Mouse (Mus musculus) kidney, postnatal 10 days (tissue): ENCODE measurements at regions not wholly inside any gene's neighbourhood (a gene's known extent, or its start where the extent isn't known, plus 50 kb on each side); places are given as distances from the start of the nearest gene placed in this dataset.

Source experiments
- DNase-seq: peaks from one replicate; pipeline ENCODE4 v3.0.0; 2021; ENCODE audit warnings: mixed read lengths

DNA sequence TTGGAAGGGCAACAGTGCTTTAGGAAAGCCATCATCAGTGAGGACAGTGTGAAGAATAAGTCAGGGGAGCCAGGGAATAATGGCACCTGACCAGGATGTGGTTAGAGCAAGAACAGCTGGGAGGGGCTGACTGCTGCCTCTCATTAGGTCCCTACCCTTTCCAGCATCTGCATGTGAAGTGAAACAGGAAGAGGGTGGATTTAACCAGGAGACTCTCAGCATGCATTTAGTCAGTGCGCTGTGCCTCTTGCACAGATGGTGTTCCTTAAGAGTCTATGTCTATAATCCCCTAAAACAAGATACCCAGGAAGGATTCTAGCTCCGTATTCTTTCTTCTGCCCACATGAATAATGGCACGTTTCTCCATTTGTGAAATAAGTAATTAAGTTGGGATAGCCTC lies 267.9 kb downstream of the Spry2 start:
- DNase-seq, result no peak

DNA sequence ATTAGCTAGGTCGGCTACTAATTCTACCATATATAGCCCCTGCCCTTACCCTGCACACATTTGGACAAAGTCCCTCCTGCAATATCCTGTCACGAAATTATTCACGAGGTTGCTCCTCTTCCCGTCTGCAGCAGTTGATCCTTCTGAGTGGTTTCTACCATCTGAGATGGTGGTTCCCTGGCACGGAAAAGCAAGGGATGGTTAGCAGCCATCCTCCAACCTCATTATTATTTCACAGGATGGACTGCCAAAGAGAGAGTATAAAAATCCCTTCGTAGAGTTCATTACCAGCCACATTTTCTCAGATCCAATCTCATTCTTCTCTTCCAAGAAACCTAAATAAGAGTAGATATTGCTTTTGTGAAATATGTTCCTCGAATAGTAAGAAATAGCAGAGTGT lies 272.2 kb downstream of the Spry2 start:
- no peak for DNase-seq

DNA sequence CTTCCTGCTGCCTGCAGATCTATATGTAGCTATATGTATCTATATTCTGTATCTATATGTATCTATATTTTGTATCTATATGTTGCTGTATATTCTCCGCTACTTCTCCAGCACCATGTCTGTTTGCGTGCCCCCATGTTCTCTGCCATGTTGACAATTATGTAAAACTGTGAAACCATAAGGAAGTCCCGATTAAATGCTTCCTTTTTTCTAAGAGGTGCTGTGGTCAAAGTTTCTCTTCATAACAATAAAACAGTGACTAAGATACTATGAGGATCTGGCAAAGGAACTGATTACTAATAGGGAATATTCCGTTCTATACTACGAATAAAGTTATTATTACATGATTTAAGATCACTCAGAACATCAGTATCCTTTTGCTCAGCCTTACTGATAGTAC lies 274.5 kb downstream of the Spry2 start:
- no peak for DNase-seq

DNA sequence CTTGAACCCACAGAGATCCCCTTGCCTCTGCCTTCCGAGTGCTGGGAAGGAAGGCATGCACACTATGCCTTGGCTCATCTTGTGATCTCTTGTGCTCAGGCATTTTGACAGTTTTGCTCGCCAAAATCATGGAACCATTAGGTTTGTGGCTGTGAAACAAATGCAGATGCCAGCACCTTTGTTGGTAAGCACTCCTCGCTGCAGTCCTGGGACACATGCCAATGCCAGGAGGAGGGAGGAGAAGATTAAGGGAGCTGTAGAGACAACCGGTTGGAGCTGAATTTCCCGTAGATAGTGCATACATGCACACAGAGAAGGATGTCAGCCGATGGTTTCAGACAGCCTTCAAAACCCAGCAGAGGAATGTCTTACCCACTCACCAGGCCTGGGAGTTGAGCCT lies 275.5 kb downstream of the Spry2 start:
- no peak for DNase-seq

DNA sequence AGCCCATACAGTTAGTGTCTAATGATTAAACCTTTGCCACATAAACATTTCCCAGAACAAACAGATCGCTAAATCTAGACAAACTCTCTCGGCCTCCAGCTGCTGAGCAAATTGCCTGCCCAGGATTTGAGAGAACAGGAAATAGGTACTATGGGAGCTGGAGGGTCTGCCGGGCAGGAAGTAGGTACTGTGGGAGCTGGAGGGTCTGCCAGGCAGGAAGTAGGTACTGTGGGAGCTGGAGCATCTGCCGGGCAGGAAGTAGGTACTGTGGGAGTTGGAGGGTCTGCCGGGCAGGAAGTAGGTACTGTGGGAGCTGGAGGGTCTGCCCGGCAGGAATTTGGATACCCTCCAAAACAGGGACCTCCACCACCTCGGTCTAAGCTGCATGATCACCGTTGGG lies 277.2 kb downstream of the Spry2 start:
- no peak for DNase-seq

DNA sequence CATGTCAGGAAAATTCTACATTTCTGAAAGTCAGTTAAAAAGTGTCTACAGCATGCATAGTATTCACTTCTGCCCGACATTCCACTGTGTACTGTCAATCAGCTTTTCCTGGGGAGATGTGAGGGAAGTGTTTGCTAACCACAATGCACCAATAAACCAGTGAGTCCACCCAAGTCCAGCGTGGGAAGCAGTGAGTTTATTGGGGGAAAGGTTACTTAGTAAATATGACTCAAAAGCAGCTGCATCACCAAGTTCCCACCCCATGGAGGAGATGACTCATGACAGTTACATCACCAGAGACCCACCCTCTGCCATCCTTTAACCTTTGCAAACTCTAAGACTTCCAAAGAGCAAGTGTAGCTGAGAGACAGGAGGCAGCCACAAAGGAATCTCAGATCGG lies 280.9 kb downstream of the Spry2 start:
- no peak for DNase-seq

DNA sequence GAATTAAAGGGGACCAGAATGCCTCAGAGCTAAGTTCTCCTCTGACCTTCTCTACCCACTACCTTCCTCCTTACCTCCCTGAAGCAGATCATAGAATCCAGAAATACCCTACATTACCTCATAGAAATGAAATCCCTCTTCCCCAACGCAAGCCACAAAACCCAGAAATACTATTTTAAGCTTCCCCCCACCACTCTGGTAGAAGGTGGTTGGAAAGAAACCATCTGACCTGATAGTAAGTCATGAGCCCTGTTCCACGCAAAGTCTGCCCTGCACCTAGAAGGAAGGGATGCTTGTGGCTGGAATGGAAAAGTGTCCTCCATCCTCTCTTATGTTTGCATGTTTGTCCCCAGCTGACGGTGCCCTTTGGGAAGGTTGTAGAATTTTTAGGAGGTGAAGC lies 283.8 kb downstream of the Spry2 start:
- DNase-seq, result no peak

DNA sequence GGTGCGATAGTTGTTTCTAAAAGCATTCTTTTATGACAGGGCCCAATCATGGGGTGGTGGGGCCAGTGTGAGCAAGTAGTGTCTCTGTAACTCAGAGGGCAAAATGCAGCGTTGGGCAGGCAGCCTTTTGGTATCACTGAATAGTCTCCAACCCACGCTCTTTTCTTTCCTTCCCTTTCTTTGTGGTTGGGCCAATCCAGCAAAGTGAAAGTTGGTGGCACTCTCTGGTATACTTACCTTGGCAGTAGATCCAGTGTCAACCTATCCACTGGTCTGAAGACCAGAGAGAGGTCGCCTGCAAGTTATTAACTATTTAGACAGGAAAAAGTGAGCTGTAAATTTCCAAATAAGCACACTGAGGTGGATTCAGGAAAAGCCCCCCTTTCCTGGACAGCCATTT lies 287.8 kb downstream of the Spry2 start:
- DNase-seq, result no peak

DNA sequence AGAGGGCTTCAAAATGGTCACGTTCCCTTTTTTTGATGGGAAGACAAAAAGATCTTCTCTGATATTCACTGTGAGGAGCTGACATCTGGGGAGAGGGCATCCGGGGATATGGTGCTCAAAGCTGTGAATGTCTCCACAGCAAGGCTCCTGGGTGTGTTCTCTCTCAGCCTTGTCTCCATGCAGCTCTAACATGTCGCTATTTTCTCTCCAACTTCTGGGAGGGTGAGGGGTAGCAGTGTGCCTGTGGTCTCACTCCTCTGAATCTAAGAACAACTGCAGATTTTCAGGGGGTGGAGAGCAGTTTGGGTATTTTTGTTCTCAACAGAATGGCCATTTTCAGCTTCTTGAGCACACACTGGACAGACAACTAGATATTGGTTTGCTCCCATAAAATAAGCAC lies 290.1 kb downstream of the Spry2 start:
- no peak for DNase-seq

DNA sequence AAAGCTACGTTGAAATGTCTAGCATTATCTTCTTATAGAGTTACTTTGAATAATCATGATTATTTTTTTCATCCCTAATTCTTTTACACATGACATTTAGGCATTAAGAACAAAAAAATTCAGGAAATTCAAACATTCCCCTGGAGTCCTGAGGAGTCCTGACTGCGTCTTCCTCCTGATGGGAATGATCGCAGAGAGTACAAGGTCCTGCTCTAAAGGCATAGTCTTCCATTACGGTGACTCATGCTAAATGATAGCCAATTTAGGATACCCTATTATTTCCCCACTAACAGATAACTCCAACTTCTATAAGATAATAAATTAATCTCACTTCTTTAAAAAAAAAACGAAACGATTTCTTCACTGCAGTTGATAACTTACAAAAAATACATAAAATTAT lies 292.2 kb downstream of the Spry2 start:
- no peak for DNase-seq

DNA sequence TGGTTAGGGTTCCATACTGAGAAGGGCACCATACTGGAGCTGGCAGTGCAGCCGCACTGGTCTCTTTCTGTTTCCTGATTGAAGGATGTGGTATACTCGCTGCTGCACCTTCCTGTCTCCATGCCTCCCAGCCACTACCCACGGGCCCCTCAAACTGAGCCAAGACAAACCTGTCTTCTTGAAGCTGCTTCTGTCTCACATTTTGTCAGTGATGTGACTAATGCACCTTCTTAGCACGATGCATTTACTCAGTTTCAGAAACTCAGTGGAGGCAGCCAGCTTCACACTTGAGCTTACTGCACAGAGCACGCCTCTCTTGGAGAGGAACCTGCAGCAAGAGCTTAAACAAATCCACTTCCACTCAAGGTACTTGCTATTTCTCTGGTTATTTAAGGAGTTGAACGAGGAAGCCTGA lies 293.6 kb downstream of the Spry2 start:
- DNase-seq, result no peak

DNA sequence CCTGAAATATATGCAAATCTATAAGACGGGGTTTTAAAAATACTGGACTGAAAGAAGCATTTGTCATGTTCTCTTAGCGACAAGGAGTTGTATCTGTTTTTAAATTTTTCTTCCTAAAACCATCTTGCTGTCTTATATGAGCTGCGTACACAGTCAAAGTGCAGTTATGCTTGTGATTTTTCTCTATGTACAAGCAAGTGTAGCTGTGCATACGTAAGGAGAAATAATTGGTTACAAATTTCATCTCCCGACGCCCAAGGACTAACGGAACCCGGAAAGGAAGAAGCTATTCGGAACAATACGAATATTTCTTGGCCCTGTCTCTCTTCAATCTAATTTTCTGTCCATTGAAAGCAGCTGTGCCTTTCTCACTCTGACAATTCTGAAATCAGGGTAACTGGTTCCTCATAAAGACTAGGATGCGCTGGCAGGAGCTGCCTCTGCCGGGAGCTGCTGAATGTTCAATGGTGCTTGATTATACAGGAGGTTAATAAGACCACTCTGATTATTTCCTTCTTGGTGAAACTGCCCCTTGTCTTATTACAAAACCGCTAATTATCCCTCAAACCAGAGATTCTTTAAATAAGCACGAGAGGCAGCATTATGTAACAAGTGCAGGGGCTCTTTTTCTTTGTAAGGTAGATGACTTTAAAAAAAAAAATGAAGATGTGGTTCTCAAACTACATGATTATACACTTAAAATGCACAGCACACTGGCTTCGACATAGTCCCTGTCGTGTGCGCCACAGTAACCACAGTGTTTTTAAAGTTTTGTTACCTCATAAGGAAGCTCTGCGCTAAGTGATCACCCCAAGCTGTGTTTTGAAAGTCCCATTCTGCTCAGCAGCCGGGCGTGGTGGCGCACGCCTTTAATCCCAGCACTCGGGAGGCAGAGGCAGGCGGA lies 296.8 kb downstream of the Spry2 start:
- no peak for DNase-seq

DNA sequence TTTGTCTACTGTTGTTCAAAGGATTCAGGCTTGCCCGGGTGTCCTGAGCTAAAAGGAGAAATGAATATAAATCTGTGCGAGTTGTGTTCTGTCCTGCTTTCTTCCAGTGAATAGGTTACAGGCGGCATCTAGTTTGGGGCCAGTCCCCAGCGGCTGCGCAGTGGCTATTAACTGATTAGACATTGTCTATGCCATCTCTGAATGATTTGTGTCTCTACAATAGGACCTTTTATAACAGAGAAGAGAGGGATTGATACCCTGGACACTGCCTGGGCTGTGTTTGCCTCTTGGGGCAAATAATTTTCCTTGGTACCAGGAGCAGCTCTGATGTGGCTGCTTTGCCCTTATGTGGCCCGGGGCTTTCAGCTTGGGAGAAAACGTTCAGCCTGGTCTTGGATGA lies 306.9 kb downstream of the Spry2 start:
- DNase-seq, result no peak

DNA sequence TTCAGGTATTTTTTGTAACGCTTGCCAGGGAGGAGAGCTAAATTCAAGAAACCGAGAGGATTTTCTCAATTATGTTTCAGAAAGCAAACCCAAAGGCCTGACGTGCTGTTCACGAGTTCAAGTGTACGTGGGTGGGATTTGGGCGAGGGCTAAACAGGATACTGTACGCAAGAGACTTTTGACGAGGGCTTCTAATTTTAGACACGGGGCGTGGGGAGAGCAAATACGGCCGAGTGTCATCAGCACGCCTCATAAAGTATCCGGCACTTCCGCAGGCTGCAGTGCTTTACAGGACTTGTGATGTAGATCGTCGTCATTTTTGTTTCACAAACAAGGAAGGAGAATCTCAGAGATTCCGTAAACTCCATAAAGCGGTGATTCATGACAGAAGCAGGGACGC lies 307.4 kb downstream of the Spry2 start:
- DNase-seq, result peak; percentile 22

DNA sequence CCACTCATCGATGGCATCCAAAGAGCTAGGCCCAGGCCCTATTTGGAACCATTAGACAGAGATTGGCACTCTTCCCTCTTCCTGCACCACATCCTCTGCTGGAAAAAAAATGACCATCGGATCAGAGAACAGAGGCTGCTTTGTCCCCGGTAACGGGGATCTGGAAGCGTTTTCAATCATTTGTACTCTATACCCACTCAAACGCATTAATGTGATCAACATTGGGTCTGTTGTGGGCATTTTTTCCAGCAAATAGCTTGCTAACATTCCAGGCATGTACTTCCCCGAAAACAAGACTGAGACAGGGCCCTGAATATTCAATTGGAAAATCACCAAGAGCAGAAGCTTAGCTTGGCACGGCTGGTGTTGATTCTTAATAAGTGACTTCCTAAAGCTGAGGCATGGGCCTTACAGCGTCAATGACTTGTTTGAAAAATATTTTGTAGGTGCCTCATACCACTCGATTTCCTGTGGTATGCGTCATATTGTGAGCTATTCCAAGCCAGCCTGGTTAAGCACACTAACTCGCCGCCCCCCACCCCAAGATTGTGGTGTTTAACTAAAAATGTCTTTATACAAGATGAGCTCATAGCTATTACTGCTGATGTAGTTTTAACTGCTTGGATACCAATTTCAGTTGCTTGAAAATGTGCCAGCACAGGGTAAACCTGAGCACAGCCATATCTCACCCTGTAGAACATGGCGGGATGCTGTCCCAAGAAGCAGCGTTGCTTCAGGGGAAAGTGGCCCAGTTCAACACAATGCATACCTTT lies 308.0 kb downstream of the Spry2 start:
- DNase-seq, result no peak

DNA sequence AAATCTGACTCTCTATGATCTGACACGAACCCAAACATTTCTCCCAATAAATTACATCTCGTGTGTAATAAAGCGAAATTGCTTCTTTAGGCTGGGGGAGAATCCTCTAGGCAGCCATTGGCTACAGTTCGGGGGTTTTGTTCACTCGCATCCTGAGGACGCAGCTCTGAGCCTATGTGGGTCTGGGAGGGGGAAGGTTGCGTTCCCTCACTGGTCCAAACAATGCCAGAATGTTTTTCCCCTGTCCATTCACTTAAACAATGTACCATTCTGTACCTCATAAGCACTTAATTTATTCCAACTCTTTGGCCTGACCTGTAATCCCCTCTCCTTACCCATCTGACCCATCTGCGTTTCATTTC lies 308.6 kb downstream of the Spry2 start:
- DNase-seq, result no peak

DNA sequence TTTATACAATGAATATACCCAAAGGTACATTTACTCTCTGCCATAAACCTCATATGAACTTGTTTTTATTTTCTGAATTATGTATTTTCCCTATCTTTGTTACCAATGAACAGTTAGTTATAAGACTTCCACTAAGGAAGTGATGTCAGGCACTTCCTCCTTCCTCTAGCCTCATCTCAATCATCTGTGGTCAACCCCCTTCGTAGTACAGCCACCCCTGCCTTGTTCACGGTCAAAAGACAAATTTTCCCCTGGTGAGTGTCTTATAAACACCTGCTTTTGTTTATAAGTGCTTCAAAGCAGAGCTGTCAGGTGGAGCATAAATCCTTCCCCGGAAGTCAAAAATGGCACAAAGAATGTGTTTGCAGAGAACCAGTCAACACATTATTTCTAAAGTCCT lies 312.0 kb downstream of the Spry2 start:
- no peak for DNase-seq

DNA sequence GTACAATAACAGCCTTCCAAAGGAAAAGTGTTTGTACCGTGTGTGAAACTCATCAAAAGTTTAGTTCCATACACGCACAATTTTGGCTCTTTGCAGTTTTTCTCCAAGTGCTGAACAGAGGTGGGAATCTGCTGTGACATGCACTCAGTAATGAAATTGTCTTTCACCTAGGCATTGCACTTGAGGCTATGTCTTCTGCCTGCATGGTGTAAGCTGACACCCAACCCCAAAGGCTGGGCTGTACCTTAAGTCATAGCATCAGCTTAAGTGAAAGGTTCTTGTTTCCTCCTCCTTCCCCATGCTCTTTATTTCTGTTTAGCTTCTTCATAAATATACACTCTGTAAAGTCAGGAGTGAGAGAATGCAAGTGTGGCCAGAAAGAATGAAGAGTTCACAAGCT lies 313.1 kb downstream of the Spry2 start:
- DNase-seq, result no peak

DNA sequence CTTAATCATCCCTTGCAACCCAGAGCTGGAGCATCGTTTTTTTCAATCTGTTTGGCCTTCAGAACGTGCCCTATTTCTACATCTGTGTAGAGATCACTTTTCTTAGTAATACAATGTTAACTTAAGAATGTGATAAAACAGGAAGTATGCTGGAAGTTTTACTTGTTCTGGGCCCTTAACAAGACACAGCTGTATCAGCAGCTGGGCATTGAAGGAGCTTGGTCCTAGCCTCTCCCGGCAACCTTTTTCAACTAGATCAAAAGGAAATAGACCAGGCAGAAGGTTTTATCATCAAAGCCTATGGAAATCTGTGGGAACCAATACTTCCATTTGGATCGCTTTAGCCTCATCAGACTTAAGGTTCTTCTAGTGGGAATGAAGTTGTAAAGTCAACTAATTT lies 317.9 kb downstream of the Ndfip2 start:
- DNase-seq, result no peak

DNA sequence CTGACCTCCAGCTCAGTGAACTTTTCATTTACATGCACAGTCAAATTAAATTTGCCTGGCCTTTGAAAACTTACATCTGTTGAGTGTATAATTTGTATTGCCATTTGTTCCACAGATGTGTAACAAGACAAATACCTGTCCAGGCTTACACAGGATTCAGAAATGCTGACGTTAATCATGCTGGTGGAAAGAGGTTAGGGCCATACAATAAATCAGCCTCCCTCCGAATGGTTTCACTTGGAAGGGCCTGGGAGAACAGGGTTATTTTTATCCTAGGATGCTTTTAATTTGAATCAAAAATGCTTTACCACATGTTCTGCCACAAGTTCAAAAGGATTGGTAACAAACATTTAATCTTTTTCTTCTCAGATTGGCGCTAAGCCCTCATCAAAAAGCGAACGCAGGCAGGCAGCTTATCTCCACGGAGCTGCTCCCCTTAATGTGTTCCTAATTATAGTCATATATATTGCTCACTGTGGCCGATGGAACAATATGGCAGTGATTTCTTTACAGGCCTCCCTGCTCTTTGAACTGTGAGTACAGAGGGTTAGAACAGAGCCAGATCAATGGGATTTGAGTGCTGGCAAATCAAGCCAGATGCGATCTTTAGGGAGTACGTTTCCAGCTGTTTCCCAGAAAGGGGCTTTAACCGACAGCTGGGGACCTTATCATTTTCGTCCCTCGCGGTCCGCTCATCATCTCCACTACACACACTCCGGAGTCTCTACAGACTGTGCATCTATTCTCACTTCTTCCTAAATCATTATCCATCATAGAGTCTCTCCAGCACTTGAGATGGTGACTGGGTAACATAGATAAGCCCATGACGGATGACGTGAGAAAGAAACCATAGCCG lies 313.9 kb downstream of the Ndfip2 start:
- no peak for DNase-seq

DNA sequence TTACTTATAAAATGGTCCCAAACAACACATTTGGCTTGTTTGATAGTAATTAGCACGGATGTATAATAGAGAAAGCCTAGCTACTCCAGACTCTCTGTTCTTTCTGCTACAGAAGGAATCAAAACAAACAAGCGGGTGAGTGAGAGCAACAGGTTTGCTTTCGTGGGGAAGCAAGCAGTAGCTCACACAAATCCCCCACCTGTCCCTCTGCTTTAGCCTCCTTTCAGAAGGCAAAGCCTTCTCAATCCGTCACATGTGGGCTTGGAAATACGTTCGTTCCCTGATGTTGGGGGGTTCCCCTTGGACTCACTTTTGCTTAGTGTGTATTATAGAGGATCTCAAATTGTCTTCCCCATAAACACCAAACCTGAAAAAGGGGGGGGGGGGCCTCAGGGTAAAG lies 311.8 kb downstream of the Ndfip2 start:
- no peak for DNase-seq

DNA sequence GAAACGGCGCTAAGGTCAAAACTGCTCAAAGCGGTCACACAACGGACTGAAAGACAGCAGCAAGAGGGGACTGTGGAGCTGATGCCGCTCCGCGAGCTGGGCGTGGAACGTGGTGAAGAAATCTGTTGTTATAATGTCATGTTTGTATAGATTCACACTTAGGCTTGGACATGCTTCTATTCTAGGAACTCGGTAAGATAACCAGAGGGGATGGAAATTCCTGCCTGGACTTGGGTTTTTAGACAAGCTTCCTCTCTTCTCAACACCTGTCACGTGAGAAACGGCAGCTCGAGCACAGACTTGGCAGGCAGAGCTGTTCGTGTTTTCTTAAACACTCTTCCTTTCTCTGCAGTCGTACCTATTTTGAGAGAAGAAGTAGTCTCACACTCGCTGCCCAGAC lies 307.5 kb downstream of the Ndfip2 start:
- DNase-seq, result no peak

DNA sequence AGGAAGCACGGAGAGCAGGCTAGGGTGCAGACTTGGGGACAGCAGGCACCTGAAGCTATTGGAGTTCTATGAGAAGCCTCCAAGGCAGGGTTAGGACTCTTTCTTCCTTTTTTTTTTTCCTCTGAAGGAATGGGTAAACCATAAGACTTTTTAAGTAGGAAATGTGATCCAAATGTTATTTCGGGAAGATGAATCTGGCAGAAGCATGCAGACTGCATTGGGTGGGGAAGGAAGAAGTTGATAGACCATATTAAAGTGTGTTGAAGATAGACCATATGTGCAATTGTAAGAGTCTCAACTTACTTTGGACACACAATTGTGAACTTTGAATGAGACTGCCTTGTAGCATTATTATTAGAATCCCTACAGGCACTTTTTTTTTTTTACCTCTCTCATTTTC lies 304.5 kb downstream of the Ndfip2 start:
- no peak for DNase-seq

DNA sequence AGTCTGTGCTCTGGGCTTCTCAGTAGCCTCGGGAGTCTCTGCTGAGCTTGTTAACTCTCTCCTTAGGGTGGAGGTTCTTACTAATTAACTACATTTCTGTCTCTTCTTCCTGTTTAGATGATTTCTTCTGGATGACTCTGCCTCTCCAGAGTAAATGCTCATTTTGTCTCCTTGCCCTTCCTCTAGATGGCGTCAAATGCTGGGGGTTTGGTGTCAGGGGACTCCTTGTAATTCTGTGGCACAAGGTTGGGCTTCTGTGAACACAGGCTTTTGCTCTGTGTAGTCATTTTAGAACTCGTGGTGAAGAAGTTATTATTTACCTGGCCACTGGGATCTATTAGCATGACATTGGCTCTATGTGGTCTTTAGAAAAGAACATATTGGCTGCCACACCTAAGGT lies 298.4 kb downstream of the Ndfip2 start:
- no peak for DNase-seq
